Mouse (Mus musculus) CH12.LX (cell line): Measurements from ENCODE around the gene Tmem62. TPM values are rescaled to one million over a fixed set of nuclear protein-coding genes. Genes with fewer than 3 reads are reported as not detected.

Experiments used
- DNase-seq: peaks from one replicate; pipeline ENCODE4 v3.0.0-alpha.2; 2013; ENCODE audit errors: extremely low read depth
- H3K27ac ChIP-seq: 2 replicates; pipeline ENCODE4 v1.5.1; 2012; ENCODE audit warnings: low read depth, mild to moderate bottlenecking, control low read depth, moderate library complexity; ENCODE audit not compliant: insufficient read depth
- H3K27me3 ChIP-seq: replicated peaks from 2 replicates; pipeline ENCODE3; 2012; ENCODE audit warnings: inconsistent platforms
- H3K36me3 ChIP-seq, 2 experiments: replicated peaks in 1 of 2; 2 replicates each; pipeline versions ENCODE3 to v1.6.1; 2012; ENCODE audit warnings: inconsistent platforms in 1 of 2, low read length in 1 of 2, mild to moderate bottlenecking in 1 of 2, mixed read lengths in 1 of 2, moderate library complexity in 1 of 2; ENCODE audit not compliant: control insufficient read depth in 1 of 2, insufficient read depth in 1 of 2
- H3K4me1 ChIP-seq, 2 experiments: 2 replicates each; pipeline ENCODE4 v1.6.1; 2012; ENCODE audit warnings: inconsistent platforms in 1 of 2, moderate library complexity in 1 of 2; ENCODE audit not compliant: insufficient read depth in 2 of 2, control insufficient read depth in 1 of 2
- H3K4me2 ChIP-seq: 2 replicates; pipeline ENCODE4 v1.6.1; 2012; ENCODE audit warnings: low read depth, mild to moderate bottlenecking, control low read depth; ENCODE audit not compliant: poor library complexity, insufficient read depth, severe bottlenecking
- H3K4me3 ChIP-seq, 3 experiments: fragments of 150-350 bp in 1 of 3; sonication (generic) in 1 of 3; replicated peaks in 1 of 3; 2 replicates each; pipeline versions ENCODE3 to v1.5.1; 2011 to 2012; ENCODE audit warnings: low read depth in 2 of 3, low read length in 2 of 3, mild to moderate bottlenecking in 2 of 3, moderate library complexity in 2 of 3, control low read depth in 1 of 3, improper control_type of control experiment in 1 of 3, inconsistent platforms in 1 of 3, mixed read lengths in 1 of 3; ENCODE audit not compliant: poor library complexity in 1 of 3
- H3K79me2 ChIP-seq: replicated peaks from 2 replicates; pipeline ENCODE4 v1.6.1; 2012; ENCODE audit warnings: mild to moderate bottlenecking, moderate library complexity; ENCODE audit not compliant: control insufficient read depth, poor library complexity, insufficient read depth, severe bottlenecking; ENCODE audit errors: extremely low read depth
- H3K9ac ChIP-seq: 2 replicates; pipeline ENCODE4 v1.6.1; 2012; ENCODE audit warnings: low read depth, mild to moderate bottlenecking, control low read depth, moderate library complexity; ENCODE audit not compliant: insufficient read depth
- H3K9me3 ChIP-seq: replicated peaks from 2 replicates; pipeline ENCODE3; 2012; ENCODE audit warnings: low read length, inconsistent platforms, mixed read lengths
- BHLHE40 ChIP-seq: IDR thresholded peaks from 2 replicates; pipeline ENCODE4 v1.6.1; 2011; ENCODE audit warnings: mild to moderate bottlenecking, low read depth, low read length, improper control_type of control experiment
- CHD2 ChIP-seq: IDR thresholded peaks from 2 replicates; pipeline ENCODE4 v1.6.1; 2011; ENCODE audit warnings: low read length, improper control_type of control experiment
- CTCF ChIP-seq, 2 experiments: IDR thresholded peaks in 1 of 2; conservative IDR thresholded peaks in 1 of 2; 2 replicates each; pipeline ENCODE4 v1.5.1; 2011 to 2012; ENCODE audit warnings: low read depth in 2 of 2, low read length in 2 of 2, improper control_type of control experiment in 1 of 2, inconsistent platforms in 1 of 2, mild to moderate bottlenecking in 1 of 2, moderate library complexity in 1 of 2
- GABPA ChIP-seq: IDR thresholded peaks from 2 replicates; pipeline ENCODE4 v1.6.1; 2012; ENCODE audit warnings: low read depth, low read length, improper control_type of control experiment, inconsistent platforms; ENCODE audit not compliant: insufficient replicate concordance
- IRF4 ChIP-seq: IDR thresholded peaks from 2 replicates; pipeline ENCODE4 v1.6.1; 2014; ENCODE audit warnings: low read depth, mild to moderate bottlenecking, inconsistent platforms, low read length, improper control_type of control experiment
- JUND ChIP-seq: conservative IDR thresholded peaks from 2 replicates; pipeline ENCODE4 v1.6.1; 2011; ENCODE audit warnings: low read depth, low read length, improper control_type of control experiment
- MAX ChIP-seq: IDR thresholded peaks from 2 replicates; pipeline ENCODE4 v1.6.1; 2011; ENCODE audit warnings: low read length, improper control_type of control experiment
- MXI1 ChIP-seq: IDR thresholded peaks from 2 replicates; pipeline ENCODE4 v1.6.1; 2011; ENCODE audit warnings: mild to moderate bottlenecking, low read depth, low read length, improper control_type of control experiment
- PAX5 ChIP-seq: IDR thresholded peaks from 2 replicates; pipeline ENCODE4 v1.6.1; 2012; ENCODE audit warnings: low read length, inconsistent platforms, mixed read lengths
- SIN3A ChIP-seq: IDR thresholded peaks from 2 replicates; pipeline ENCODE4 v1.6.1; 2012; ENCODE audit warnings: low read length, improper control_type of control experiment, inconsistent platforms
- SMC3 ChIP-seq: IDR thresholded peaks from 2 replicates; pipeline ENCODE4 v1.6.1; 2011; ENCODE audit warnings: low read depth, low read length, improper control_type of control experiment
- UBTF ChIP-seq: IDR thresholded peaks from 2 replicates; pipeline ENCODE4 v1.6.1; 2012; ENCODE audit warnings: low read depth, mild to moderate bottlenecking, inconsistent platforms, low read length, improper control_type of control experiment, moderate library complexity
- ZC3H11A ChIP-seq: IDR thresholded peaks from 2 replicates; pipeline ENCODE4 v1.6.1; 2012; ENCODE audit warnings: low read depth, mild to moderate bottlenecking, inconsistent platforms, low read length, improper control_type of control experiment
- dilution Hi-C: fragments of 300-500 bp; cut with MboI; formaldehyde crosslinking; loops from 2 replicates; pipeline ENCODE4 v1.14.3; 2020; ENCODE audit warnings: low sequenced_read_pairs; ENCODE audit not compliant: extremely low pct_unique_long_range_greater_than_20kb, extremely low pct_ligation_motif_present
- in situ Hi-C: fragments of 300-500 bp; cut with MboI; formaldehyde crosslinking; loops from 3 replicates; pipeline ENCODE4 v1.14.3; 2019; ENCODE audit warnings: low sequenced_read_pairs, low pct_ligation_motif_present, low pct_unique_long_range_greater_than_20kb, mixed read lengths
- polyA plus RNA-seq: library from polyadenylated mRNA; unstranded; fragments of >175 nt; gene quantifications from 2 replicates; pipeline ENCODE4 v1.2.1, GENCODE M21; 2012; ENCODE audit warnings: low read depth; ENCODE audit not compliant: insufficient read length
- total RNA-seq, 2 experiments: library from RNA; depleted of rRNA; stranded (reverse); fragments of 300-350 nt in 1 of 2; fragments of >200 nt in 1 of 2; gene quantifications; 2 replicates each; pipeline ENCODE4 v1.2.3; 2012 to 2014

Tmem62 gene
- total and polyA plus RNA-seq, 3 experiments = 4.9 to 5.3 (median 5.2) TPM

DNA sequence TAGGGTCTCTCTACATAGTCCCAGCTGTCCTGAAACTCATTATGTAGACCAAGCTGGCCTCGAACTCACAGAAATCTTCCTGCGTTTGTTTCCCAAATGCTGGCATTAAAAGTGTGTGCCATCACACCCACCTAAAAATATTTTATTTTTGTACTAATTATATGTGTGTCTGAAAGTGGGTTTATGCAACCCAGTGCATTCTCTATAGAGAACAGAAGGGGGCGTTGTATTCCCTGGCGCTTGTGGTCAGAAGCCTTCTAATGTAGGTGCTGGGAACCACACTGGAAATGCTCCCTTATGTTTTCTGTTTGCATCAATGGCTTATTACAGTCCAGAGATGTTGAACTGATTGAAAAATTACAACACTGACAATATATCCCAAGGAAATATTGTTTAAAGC lies 509 bp upstream of the Tmem62 start:
- H3K4me2 ChIP-seq = peak overlapping the region; percentile 50; the same call in 1 of the 2 replicates
- H3K36me3 ChIP-seq = peaks cover 0 to 2% of the 10 kb centered on the region in 2 experiments
- TF ChIP-seq PAX5 (no peak), BHLHE40 (peak; percentile 23; the same call in 1 of the 2 replicates), SIN3A (peak; percentile 30; the same call in 1 of the 2 replicates), JUND (0 out of 2 replicates have a peak, but pooled peaks have one; percentile 24), ZC3H11A (no peak), GABPA (no peak), IRF4 (peak; percentile 12; the same call in 1 of the 2 replicates), CTCF (conservative IDR thresholded peaks at IDR 0.05 in 1 of 2, IDR thresholded peaks at IDR 0.05 in 1 of 2; ENCODE audit: low read depth in 2 of 2, low read length in 2 of 2) (peak; percentile 55 to 66), SMC3 (peak; percentile 14; the same call in 1 of the 2 replicates)
- TF ChIP-seq, all 38 proteins: peak for 6
- dilution Hi-C loops (no loop called here), in situ Hi-C loops (no loop called here)
- Histone ChIP-seq H3K4me3 (peak overlapping the region in 2 of 3 experiments; percentile 68 to 70), H3K79me2 (peaks cover 5% of the 10 kb centered on the region), H3K27ac (no peak overlapping the region), H3K9me3 (no peaks in the 10 kb centered on the region), H3K27me3 (no peaks in the 10 kb centered on the region), H3K9ac (no peak overlapping the region), H3K4me1 (peaks cover 0 to 18% of the 10 kb centered on the region in 2 experiments; a peak in 2 of 4 replicates)
- peak; percentile 66 for DNase-seq

DNA sequence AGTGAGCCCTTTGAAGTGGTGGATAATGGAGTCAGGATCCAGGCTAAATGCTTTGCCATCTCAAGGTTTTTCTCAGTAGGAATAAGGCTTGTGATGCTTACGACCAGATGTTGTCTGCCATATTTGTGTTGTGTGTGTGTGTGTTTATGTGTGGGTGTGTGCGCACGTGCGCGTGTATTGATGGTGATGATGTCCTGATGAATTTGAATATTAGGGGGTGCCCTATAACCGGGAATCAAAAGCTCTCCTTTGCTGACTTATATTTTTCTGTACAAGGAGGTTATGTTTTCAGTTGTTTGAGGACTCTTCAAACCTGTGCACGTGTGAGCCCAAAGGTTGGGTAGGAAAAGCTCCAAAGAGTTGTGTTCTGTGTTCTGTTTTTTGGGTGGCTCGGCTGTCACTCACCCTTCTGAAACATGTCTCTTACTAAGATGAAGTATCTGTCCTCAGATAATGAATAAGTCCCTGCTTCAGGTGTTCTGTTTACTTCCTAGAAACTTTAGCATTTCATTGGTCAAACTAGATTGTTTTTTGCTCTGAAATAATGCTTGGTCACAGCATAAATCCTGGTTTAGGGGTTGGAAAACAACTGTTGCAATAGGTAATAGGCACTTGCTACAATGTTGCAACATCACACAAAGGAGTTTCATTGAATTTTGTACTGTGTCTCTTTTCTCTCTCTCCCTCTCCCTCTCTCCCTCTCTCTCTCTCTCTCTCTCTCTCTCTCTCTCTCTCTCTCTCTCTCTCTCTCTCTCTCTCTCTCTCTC lies 1.3 kb downstream of the Tmem62 start:
- Histone ChIP-seq H3K27me3 (no peaks in the 10 kb centered on the region), H3K4me1 (peaks cover 0 to 10% of the 10 kb centered on the region in 2 experiments; a peak in 2 of 4 replicates), H3K4me3 (peak overlapping the region; percentile 68 to 78 (median 70)), H3K27ac (peak overlapping the region; percentile 65), H3K36me3 (peaks cover 0 to 2% of the 10 kb centered on the region in 2 experiments), H3K4me2 (peak overlapping the region; percentile 95), H3K9me3 (no peaks in the 10 kb centered on the region), H3K9ac (peak overlapping the region; percentile 27), H3K79me2 (peaks cover 5% of the 10 kb centered on the region; the same call in 1 of the 2 replicates)
- DNase-seq = no peak
- TF ChIP-seq MXI1 (peak; percentile 37; the same call in 1 of the 2 replicates), UBTF (no peak), MAX (peak; percentile 54), SIN3A (0 out of 2 replicates have a peak, but pooled peaks have one; percentile 47), CHD2 (no peak), BHLHE40 (peak; percentile 91)
- dilution Hi-C loops (no loop called here), in situ Hi-C loops (no loop called here)
